Mouse (Mus musculus): ENCODE results near the gene Sphk2. TPM values are rescaled to one million over a fixed set of nuclear protein-coding genes. Genes with fewer than 3 reads are reported as not detected.

Sphk2 gene
- polyA plus RNA-seq, 2 experiments = 27.5 to 36.9 TPM

- no peak for ATAC-seq (ENCODE audit: low FRiP score, low read depth)
- Histone ChIP-seq H3K9me3 (ENCODE audit: control insufficient read depth, low read length) (no peaks in the 10 kb centered on the region), H3K4me2 (replicated peaks; ENCODE audit: low read depth, low read length, severe bottlenecking) (no peak overlapping the region), H3K27me3 (ENCODE audit: control insufficient read depth, insufficient read depth, low read length) (no peaks in the 10 kb centered on the region), H3K4me1 (ENCODE audit: control insufficient read depth, insufficient read depth, low read length) (no peaks in the 10 kb centered on the region), H3K4me3 (replicated peaks; ENCODE audit: low read length) (no peak overlapping the region), H3K27ac (replicated peaks; ENCODE audit: low read depth, low read length) (no peak overlapping the region), H3K9ac (ENCODE audit: low read depth, low read length, severe bottlenecking) (no peak overlapping the region), H3K36me3 (ENCODE audit: control insufficient read depth, insufficient read depth, low read length) (no peaks in the 10 kb centered on the region)
- WGBS = 92% methylated on average over 12 of the region's 14 CpGs
- no peak for DNase-seq (ENCODE audit: low spot score)
- TF ChIP-seq POLR2A (IDR thresholded peaks at IDR 0.05; ENCODE audit: borderline replicate concordance, extremely low read depth, insufficient read depth, insufficient read length) = no peak
These were observed 39.3 kb downstream of the Sphk2 start for GRCm38 (mm10) chr7:45678513-45678912.

- TF ChIP-seq POLR2A (IDR thresholded peaks at IDR 0.05; ENCODE audit: borderline replicate concordance, extremely low read depth, insufficient read depth, insufficient read length) = no peak
- no peak overlapping the region for H3K27ac ChIP-seq (replicated peaks; ENCODE audit: low read depth, low read length)
- no peaks in the 10 kb centered on the region for H3K9me3 ChIP-seq (ENCODE audit: control insufficient read depth, low read length)
- no peak overlapping the region for H3K4me3 ChIP-seq (replicated peaks; ENCODE audit: low read length)
- no peaks in the 10 kb centered on the region for H3K4me1 ChIP-seq (ENCODE audit: control insufficient read depth, insufficient read depth, low read length)
- no peak overlapping the region for H3K4me2 ChIP-seq (replicated peaks; ENCODE audit: low read depth, low read length, severe bottlenecking)
- 67% methylated on average over 7 of the region's 7 CpGs for WGBS
- DNase-seq (ENCODE audit: low spot score) (no peak), ATAC-seq (ENCODE audit: low FRiP score, low read depth) (no peak)
- no peak overlapping the region for H3K9ac ChIP-seq (ENCODE audit: low read depth, low read length, severe bottlenecking)
- no peaks in the 10 kb centered on the region for H3K36me3 ChIP-seq (ENCODE audit: control insufficient read depth, insufficient read depth, low read length)
- H3K27me3 ChIP-seq (ENCODE audit: control insufficient read depth, insufficient read depth, low read length) = no peaks in the 10 kb centered on the region
These were observed 40.0 kb downstream of the Sphk2 start for GRCm38 (mm10) chr7:45677627-45678295.

- Histone ChIP-seq H3K27ac (replicated peaks; ENCODE audit: low read depth, low read length) (no peak overlapping the region), H3K9me3 (ENCODE audit: control insufficient read depth, low read length) (no peaks in the 10 kb centered on the region), H3K36me3 (ENCODE audit: control insufficient read depth, insufficient read depth, low read length) (no peaks in the 10 kb centered on the region), H3K4me1 (ENCODE audit: control insufficient read depth, insufficient read depth, low read length) (no peaks in the 10 kb centered on the region), H3K4me3 (replicated peaks; ENCODE audit: low read length) (no peak overlapping the region), H3K4me2 (replicated peaks; ENCODE audit: low read depth, low read length, severe bottlenecking) (no peak overlapping the region), H3K9ac (ENCODE audit: low read depth, low read length, severe bottlenecking) (no peak overlapping the region), H3K27me3 (ENCODE audit: control insufficient read depth, insufficient read depth, low read length) (no peaks in the 10 kb centered on the region)
- no peak for TF ChIP-seq POLR2A (IDR thresholded peaks at IDR 0.05; ENCODE audit: borderline replicate concordance, extremely low read depth, insufficient read depth, insufficient read length)
- WGBS = 95% methylated on average over 9 of the region's 9 CpGs
- no peak for DNase-seq (ENCODE audit: low spot score)
- no peak for ATAC-seq (ENCODE audit: low FRiP score, low read depth)
These were observed 48.9 kb downstream of the Sphk2 start for GRCm38 (mm10) chr7:45668921-45669320.

- no peak overlapping the region for H3K27ac ChIP-seq (replicated peaks; ENCODE audit: low read depth, low read length)
- DNase-seq (ENCODE audit: low spot score) = no peak
- no peak for ATAC-seq (ENCODE audit: low FRiP score, low read depth)
These were observed 50.0 kb downstream of the Sphk2 start for GRCm38 (mm10) chr7:45667761-45668160.

GRCm38 (mm10) chr7:45666161-45666560 lies 51.6 kb downstream of the Sphk2 start, which contains the start of gene Fut2:
Gene Fut2, minus strand, starts transcription at chr7:45666394.
- Histone ChIP-seq H3K9ac (ENCODE audit: low read depth, low read length, severe bottlenecking) (no peak within 1 kb of the TSS), H3K4me1 (ENCODE audit: control insufficient read depth, insufficient read depth, low read length) (no peaks in the 10 kb centered on the region), H3K27ac (replicated peaks; ENCODE audit: low read depth, low read length) (no peak within 1 kb of the TSS), H3K27me3 (ENCODE audit: control insufficient read depth, insufficient read depth, low read length) (no peaks in the 10 kb centered on the region), H3K4me3 (replicated peaks; ENCODE audit: low read length) (no peak within 1 kb of the TSS), H3K9me3 (ENCODE audit: control insufficient read depth, low read length) (no peaks in the 10 kb centered on the region), H3K4me2 (replicated peaks; ENCODE audit: low read depth, low read length, severe bottlenecking) (no peak within 1 kb of the TSS; the same call in 1 of the 2 replicates), H3K36me3 (ENCODE audit: control insufficient read depth, insufficient read depth, low read length) (no peaks in the 10 kb centered on the region)
- DNase-seq (ENCODE audit: low spot score) (no peak), ATAC-seq (ENCODE audit: low FRiP score, low read depth) (no peak)
- 74% methylated on average over 7 of the region's 7 CpGs for WGBS
- no peak for TF ChIP-seq POLR2A (IDR thresholded peaks at IDR 0.05; ENCODE audit: borderline replicate concordance, extremely low read depth, insufficient read depth, insufficient read length)

More at GRCm38 (mm10) chr7:45667761-45668160, 50.0 kb downstream of the Sphk2 start:
- no peaks in the 10 kb centered on the region for H3K36me3 ChIP-seq (ENCODE audit: control insufficient read depth, insufficient read depth, low read length)
- 66% methylated on average over 14 of the region's 14 CpGs for WGBS
- no peak for TF ChIP-seq POLR2A (IDR thresholded peaks at IDR 0.05; ENCODE audit: borderline replicate concordance, extremely low read depth, insufficient read depth, insufficient read length)
- no peak overlapping the region for H3K9ac ChIP-seq (ENCODE audit: low read depth, low read length, severe bottlenecking)
- H3K27me3 ChIP-seq (ENCODE audit: control insufficient read depth, insufficient read depth, low read length) = no peaks in the 10 kb centered on the region
- H3K4me1 ChIP-seq (ENCODE audit: control insufficient read depth, insufficient read depth, low read length) = no peaks in the 10 kb centered on the region
- H3K4me3 ChIP-seq (replicated peaks; ENCODE audit: low read length) = no peak overlapping the region
- H3K4me2 ChIP-seq (replicated peaks; ENCODE audit: low read depth, low read length, severe bottlenecking) = no peak overlapping the region
- no peaks in the 10 kb centered on the region for H3K9me3 ChIP-seq (ENCODE audit: control insufficient read depth, low read length)

Data from limb, embryonic 14.5 days (tissue).